Mouse (Mus musculus): ENCODE data around the gene Ppm1j.

DNA sequence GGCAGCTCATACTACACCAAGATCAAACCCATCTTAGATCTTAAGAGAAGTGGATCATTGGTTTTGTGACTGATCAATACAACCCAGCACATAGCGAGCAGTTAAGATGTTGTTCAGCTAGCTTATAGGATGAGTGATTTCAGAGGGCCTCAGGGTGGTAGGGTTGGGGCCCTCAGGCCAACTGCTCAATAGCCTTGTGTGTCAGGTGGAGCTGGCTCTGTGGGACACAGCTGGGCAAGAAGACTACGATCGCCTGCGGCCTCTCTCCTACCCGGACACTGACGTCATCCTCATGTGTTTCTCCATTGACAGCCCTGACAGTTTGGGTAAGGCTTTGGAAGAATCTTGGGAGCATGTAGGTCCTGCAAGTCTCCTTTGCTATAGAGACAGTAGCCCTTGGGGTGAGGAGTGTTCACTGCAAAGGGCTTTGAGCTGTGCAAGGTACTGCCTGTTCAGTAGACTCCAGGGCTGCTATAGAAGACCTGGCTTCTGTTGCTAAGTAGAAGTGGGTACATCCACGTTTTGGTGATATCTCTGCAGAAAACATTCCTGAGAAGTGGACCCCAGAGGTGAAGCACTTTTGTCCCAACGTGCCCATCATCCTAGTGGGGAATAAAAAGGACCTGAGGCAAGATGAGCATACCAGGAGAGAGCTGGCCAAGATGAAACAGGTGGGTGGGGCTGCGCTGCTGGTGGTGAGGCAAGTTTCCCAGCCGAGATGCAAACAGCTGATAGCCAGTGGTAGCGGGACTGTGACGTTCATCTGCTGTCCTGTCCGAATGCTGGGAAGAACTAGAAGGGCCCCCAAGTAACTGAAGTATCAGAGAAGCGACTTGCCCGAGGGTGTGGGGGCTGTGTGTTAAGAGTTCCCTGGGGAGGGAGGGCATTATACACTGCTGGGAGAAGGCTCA is 11.8 kb downstream of the Ppm1j start:
- TF ChIP-seq POLR2A (IDR thresholded peaks at IDR 0.05; ENCODE audit: extremely low read depth, insufficient read depth, low read length) (no peak), CTCF (IDR thresholded peaks at IDR 0.05; ENCODE audit: low read depth, low read length) (no peak)

Data from liver, adult 2 months (tissue).